Comparison of ENCODE assay signal across 8 mouse cellular contexts in genomic region chr11:69089616-69090290, GRCm38 (mm10). TPM values are rescaled to one million over a fixed set of nuclear protein-coding genes. Genes with fewer than 3 reads are reported as not detected.
A peak's percentile ranks its signal among the peaks of the same experiment; 100 is the strongest.
DNase-seq lines count a peak whose midpoint lies in the region; ATAC-seq lines count a peak whose summit lies in the region.

No protein-coding gene starts in this region.

- H3K9ac ChIP-seq in neural tube, embryonic 11.5 days (ENCODE audit: low read length), result peak overlapping the region; percentile 99
- H3K9ac ChIP-seq in hindbrain, embryonic 15.5 days, result peak overlapping the region; percentile 95
- peak overlapping the region; percentile 100 for H3K9ac ChIP-seq in midbrain, embryonic 14.5 days (replicated peaks; ENCODE audit: low read length)

- no peaks in the 10 kb centered on the region for H3K36me3 ChIP-seq in neural tube, embryonic 11.5 days (ENCODE audit: control insufficient read depth, insufficient read depth, low read length)
- peaks cover 9% of the 10 kb centered on the region for H3K36me3 ChIP-seq in hindbrain, embryonic 15.5 days
- peaks cover 18% of the 10 kb centered on the region for H3K36me3 ChIP-seq in midbrain, embryonic 14.5 days (ENCODE audit: control insufficient read depth, insufficient read depth, low read length)

- DNase-seq in adrenal gland, adult (ENCODE audit: inconsistent age in 2 of 2, low spot score in 1 of 2), result peak; percentile 67 to 89
- DNase-seq in adrenal gland, adult 8-10 months, result no peak
- no peak for DNase-seq in neural tube, embryonic 11.5 days (ENCODE audit: low spot score)
- DNase-seq in neural tube, embryonic 10.5 days (ENCODE audit: extremely low spot score, low spot score), result no peak
- no peak for DNase-seq in midbrain, embryonic 14.5 days
- no peak for DNase-seq in T-cell, adult 2 months (ENCODE audit: low spot score)
- DNase-seq in adipocyte (ENCODE audit: low spot score), result no peak

- H3K4me3 ChIP-seq in neural tube, embryonic 11.5 days (ENCODE audit: low read depth, low read length), result peak overlapping the region; percentile 96
- peak overlapping the region; percentile 64 for H3K4me3 ChIP-seq in hindbrain, embryonic 15.5 days
- H3K4me3 ChIP-seq in midbrain, embryonic 14.5 days (replicated peaks; ENCODE audit: low read depth, low read length), result peak overlapping the region; percentile 100

- ATAC-seq in neural tube, embryonic 11.5 days (ENCODE audit: insufficient read depth, low FRiP score, low TSS enrichment), result no peak
- no peak for ATAC-seq in hindbrain, embryonic 15.5 days (ENCODE audit: low FRiP score, low read depth)
- no peak for ATAC-seq in midbrain, embryonic 14.5 days (ENCODE audit: low FRiP score, low TSS enrichment)

- WGBS in neural tube, embryonic 11.5 days, result 90% methylated on average over 12 of the region's 12 CpGs
- 89% methylated on average over 12 of the region's 12 CpGs for WGBS in hindbrain, embryonic 15.5 days
- 90% methylated on average over 12 of the region's 12 CpGs for WGBS in midbrain, embryonic 14.5 days

- H3K27me3 ChIP-seq in neural tube, embryonic 11.5 days (ENCODE audit: control insufficient read depth, insufficient read depth, low read length), result no peaks in the 10 kb centered on the region
- no peaks in the 10 kb centered on the region for H3K27me3 ChIP-seq in hindbrain, embryonic 15.5 days
- H3K27me3 ChIP-seq in midbrain, embryonic 14.5 days (ENCODE audit: control insufficient read depth, insufficient read depth, low read length), result no peaks in the 10 kb centered on the region

- no peak overlapping the region for H3K27ac ChIP-seq in neural tube, embryonic 11.5 days (ENCODE audit: low read depth, low read length)
- peak overlapping the region; percentile 89; the same call in 1 of the 2 replicates for H3K27ac ChIP-seq in hindbrain, embryonic 15.5 days (replicated peaks)
- H3K27ac ChIP-seq in midbrain, embryonic 14.5 days (replicated peaks; ENCODE audit: low read depth, low read length), result peak overlapping the region; percentile 96

- no peaks in the 10 kb centered on the region for H3K9me3 ChIP-seq in neural tube, embryonic 11.5 days (ENCODE audit: control insufficient read depth, low read length)
- no peaks in the 10 kb centered on the region for H3K9me3 ChIP-seq in hindbrain, embryonic 15.5 days
- H3K9me3 ChIP-seq in midbrain, embryonic 14.5 days (ENCODE audit: control insufficient read depth, low read length), result no peaks in the 10 kb centered on the region

- peaks cover 12% of the 10 kb centered on the region for H3K4me1 ChIP-seq in neural tube, embryonic 11.5 days (ENCODE audit: control insufficient read depth, insufficient read depth, low read length)
- H3K4me1 ChIP-seq in hindbrain, embryonic 15.5 days (replicated peaks), result peaks cover 39% of the 10 kb centered on the region
- peaks cover 20% of the 10 kb centered on the region for H3K4me1 ChIP-seq in midbrain, embryonic 14.5 days (ENCODE audit: control insufficient read depth, insufficient read depth, low read length)

- H3K4me2 ChIP-seq in neural tube, embryonic 11.5 days (ENCODE audit: low read depth), result peak overlapping the region; percentile 99
- peak overlapping the region; percentile 98 for H3K4me2 ChIP-seq in hindbrain, embryonic 15.5 days
- H3K4me2 ChIP-seq in midbrain, embryonic 14.5 days (ENCODE audit: low read length), result peak overlapping the region; percentile 95

RNA-seq across cellular contexts. Expression of gene Vamp2, which starts 1.5 kb away (rescaled TPM):
- total RNA-seq in adrenal gland, adult 8-10 months (2022), result 100 to 1,000 TPM; 118 to 221 (median 178) TPM
- 112 TPM in 2 replicates for polyA plus RNA-seq in neural tube, embryonic 11.5 days (2014; fragmentation: Nextera tagmentation; extraction: Ambion mirVana)
- polyA plus RNA-seq in hindbrain, embryonic 15.5 days (2015; fragmentation: Nextera tagmentation; extraction: Ambion mirVana), result 317 and 437 TPM in 2 replicates
- 258 and 260 TPM in 2 replicates for polyA plus RNA-seq in midbrain, embryonic 14.5 days (2014; fragmentation: Nextera tagmentation; extraction: Ambion mirVana)

RNA-seq across cellular contexts. Expression of gene Per1, which starts 5.3 kb away (rescaled TPM):
- 100 to 1,000 TPM in 1 of 4 experiments, 10 to 100 TPM in 3; 30.0 to 119 (median 51.6) TPM for total RNA-seq in adrenal gland, adult 8-10 months (2022)
- 10.7 and 10.9 TPM in 2 replicates for polyA plus RNA-seq in neural tube, embryonic 11.5 days (2014; fragmentation: Nextera tagmentation; extraction: Ambion mirVana)
- polyA plus RNA-seq in hindbrain, embryonic 15.5 days (2015; fragmentation: Nextera tagmentation; extraction: Ambion mirVana), result 10.0 and 10.1 TPM in 2 replicates
- 9.3 and 13.1 TPM in 2 replicates for polyA plus RNA-seq in midbrain, embryonic 14.5 days (2014; fragmentation: Nextera tagmentation; extraction: Ambion mirVana)

RNA-seq across cellular contexts. Expression of gene Tmem107, which starts 19.1 kb away (rescaled TPM):
- 10 to 100 TPM; 13.1 to 28.3 (median 19.4) TPM for total RNA-seq in adrenal gland, adult 8-10 months (2022)
- 40.8 and 43.5 TPM in 2 replicates for polyA plus RNA-seq in neural tube, embryonic 11.5 days (2014; fragmentation: Nextera tagmentation; extraction: Ambion mirVana)
- polyA plus RNA-seq in hindbrain, embryonic 15.5 days (2015; fragmentation: Nextera tagmentation; extraction: Ambion mirVana), result 36.6 and 41.7 TPM in 2 replicates
- polyA plus RNA-seq in midbrain, embryonic 14.5 days (2014; fragmentation: Nextera tagmentation; extraction: Ambion mirVana), result 28.0 and 36.5 TPM in 2 replicates

RNA-seq across cellular contexts. Expression of gene Borcs6, which starts 30.2 kb away (rescaled TPM):
- 10 to 100 TPM; 29.8 to 33.9 (median 31.5) TPM for total RNA-seq in adrenal gland, adult 8-10 months (2022)
- polyA plus RNA-seq in neural tube, embryonic 11.5 days (2014; fragmentation: Nextera tagmentation; extraction: Ambion mirVana), result 10.5 and 11.4 TPM in 2 replicates
- polyA plus RNA-seq in hindbrain, embryonic 15.5 days (2015; fragmentation: Nextera tagmentation; extraction: Ambion mirVana), result 22.1 and 23.1 TPM in 2 replicates
- polyA plus RNA-seq in midbrain, embryonic 14.5 days (2014; fragmentation: Nextera tagmentation; extraction: Ambion mirVana), result 17.3 and 20.1 TPM in 2 replicates

RNA-seq across cellular contexts. Expression of gene Hes7, which starts 30.5 kb away (rescaled TPM):
- under 1 TPM in 2 of 4 experiments, not detected in 2; 0.18 to 0.22 TPM for total RNA-seq in adrenal gland, adult 8-10 months (2022)
- polyA plus RNA-seq in neural tube, embryonic 11.5 days (2014; fragmentation: Nextera tagmentation; extraction: Ambion mirVana), result 0.33 TPM in 1 of 2 replicates, not detected in the other
- 0.87 and 0.98 TPM in 2 replicates for polyA plus RNA-seq in hindbrain, embryonic 15.5 days (2015; fragmentation: Nextera tagmentation; extraction: Ambion mirVana)
- 0.26 and 0.78 TPM in 2 replicates for polyA plus RNA-seq in midbrain, embryonic 14.5 days (2014; fragmentation: Nextera tagmentation; extraction: Ambion mirVana)

Comparison
In these comparisons a context has a peak if more than half of its experiments do, and no peak if none do; other contexts are left out.
1. DNase-seq: peak in adrenal gland, adult (2 of 2); none in adrenal gland, adult 8-10 months (single experiment), neural tube, embryonic 11.5 days (single experiment), neural tube, embryonic 10.5 days (single experiment), midbrain, embryonic 14.5 days (single experiment), T-cell, adult 2 months (single experiment) and adipocyte (single experiment).
2. Peak in every context shown above with its lines, with median percentiles within 50 percentile points of each other: H3K4me2 ChIP-seq, H3K4me3 ChIP-seq and H3K9ac ChIP-seq.